Mouse (Mus musculus): ENCODE measurements at regions not wholly inside any gene's neighbourhood (a gene's known extent, or its start where the extent isn't known, plus 50 kb on each side); places are given as distances from the start of the nearest gene placed in this dataset.

DNA sequence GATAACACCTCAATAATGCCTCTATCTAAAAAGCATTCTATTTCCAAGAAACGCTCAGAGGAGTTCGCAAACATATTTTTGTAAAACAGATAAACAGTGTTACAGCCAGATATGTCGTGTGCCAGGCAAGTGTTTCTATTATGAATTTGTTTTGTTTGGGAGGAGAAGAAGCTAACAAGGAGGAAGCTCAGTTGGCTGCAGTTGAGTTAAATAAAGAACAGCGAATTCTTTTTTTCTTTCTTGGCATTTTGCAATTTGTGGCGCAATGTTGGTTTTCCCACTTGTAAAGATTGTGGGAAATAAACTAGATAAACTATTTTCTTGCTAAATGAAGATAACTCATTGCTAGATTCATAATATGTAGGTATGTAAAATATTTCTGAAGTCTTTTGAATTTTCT, 427.4 kb downstream of the Prdm2 start:
- no peak for DNase-seq (ENCODE audit: extremely low read depth, low read depth)

DNA sequence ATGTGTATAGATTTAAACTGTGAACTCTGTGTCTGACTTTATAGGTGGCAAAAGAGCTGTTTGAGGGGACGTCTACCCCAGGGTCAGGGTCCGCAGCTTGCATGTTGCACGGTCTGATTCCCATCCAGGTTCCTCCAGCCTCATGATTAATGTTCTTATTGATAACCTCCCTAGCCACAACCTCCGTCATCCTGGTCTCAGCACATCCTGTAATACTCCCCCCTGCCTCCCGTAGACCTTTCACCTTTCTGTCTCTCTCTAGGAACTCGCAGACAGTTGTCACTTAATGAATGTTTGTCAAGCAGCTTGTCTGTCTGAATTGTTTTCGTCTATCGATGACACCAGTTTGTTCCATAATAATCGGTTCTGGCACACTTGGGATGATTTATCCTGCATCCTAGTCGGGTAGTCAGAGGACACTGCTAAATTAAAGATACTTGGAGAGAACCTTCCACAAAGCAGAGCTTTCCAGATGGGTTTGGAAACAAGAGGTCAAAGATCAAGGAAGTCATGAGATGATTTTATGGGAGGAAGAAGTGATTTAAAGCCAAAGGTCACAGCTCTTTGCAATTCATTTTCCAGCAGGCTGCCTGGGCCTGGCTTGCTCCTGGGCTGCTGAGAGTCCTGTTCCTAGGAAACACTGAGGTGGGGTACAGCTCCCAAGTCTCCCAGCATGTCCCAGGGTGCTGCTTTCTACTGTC, 435.9 kb downstream of the Prdm2 start:
- DNase-seq (ENCODE audit: extremely low read depth, low read depth), result no peak

DNA sequence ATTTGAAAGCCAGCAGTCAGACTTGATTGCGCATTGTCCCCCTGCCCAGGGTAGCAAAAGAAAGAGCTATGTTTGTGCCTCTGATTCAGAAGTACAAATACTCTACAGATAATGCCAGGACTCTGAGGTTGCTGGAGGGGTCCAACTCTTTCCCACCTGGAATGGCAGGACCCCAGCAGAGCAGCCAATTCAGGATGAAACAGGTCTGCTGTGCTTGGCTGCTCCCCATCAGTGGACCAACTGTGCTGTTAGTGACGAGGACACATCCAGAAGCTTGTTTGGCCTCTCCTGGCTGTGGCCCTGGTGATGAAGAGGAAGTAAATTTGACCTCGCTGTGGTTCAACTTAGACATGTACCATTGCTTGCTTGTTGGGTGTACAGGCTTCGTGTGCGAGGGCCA, 437.8 kb downstream of the Prdm2 start:
- DNase-seq (ENCODE audit: extremely low read depth, low read depth), result no peak

DNA sequence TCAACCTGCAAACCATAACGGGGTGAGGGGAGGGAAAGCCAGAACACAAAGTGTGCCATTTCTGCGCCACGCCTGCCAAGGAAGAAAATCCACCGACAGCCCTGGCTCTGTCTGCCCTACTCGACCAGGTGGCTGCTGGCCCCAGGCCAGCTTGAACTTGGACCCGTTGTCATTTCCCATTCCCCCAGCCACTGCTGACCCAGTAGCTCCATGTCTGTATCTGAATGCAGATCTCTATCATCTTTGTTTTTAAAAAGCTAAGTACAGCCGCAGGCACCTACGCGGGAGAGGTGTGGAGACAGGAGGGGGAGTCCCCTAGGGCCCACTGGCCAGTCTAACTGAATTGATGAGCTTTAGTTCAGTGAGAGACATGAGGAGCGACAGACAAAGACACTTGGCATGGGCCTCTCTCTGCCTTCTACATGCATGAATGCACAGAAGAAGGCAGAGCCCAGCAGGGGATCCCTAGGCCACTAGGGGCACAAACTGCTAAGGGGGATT, 439.1 kb downstream of the Prdm2 start:
- no peak for DNase-seq (ENCODE audit: extremely low read depth, low read depth)

DNA sequence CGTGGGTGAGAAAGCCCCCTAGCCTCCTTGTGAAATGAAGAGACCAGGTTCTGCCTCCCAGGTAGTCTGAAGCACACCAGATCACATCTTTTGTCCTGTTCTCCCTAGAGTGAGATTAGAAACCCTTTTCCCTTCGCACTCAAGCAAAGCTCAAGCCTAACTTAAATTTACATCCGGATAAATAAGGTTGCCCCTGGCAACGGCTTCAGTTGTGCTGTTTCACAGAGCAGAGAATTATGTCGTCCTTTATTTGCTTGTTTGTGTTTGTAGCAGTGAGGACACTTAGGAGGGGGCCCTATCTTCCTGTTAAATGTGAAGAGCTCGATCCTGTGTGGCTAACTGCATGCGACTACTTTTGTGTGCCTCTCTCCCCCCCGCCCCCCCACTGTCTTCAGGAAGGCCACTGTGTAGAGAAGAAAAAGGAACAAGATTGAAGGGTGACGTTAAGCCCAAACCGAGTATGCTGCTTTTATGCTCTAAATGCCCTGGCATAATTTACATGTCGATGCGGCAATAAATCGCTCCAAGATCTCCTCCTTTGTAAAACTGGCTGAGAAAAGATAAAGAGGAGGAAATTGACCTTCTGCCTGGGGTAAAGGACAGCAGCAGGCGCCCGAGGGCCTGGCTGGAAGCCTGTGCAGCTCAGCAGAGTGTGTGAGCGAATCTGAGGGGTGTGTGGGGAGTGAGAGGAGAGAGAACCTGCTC, 439.9 kb downstream of the Prdm2 start:
- DNase-seq (ENCODE audit: extremely low read depth, low read depth), result no peak

DNA sequence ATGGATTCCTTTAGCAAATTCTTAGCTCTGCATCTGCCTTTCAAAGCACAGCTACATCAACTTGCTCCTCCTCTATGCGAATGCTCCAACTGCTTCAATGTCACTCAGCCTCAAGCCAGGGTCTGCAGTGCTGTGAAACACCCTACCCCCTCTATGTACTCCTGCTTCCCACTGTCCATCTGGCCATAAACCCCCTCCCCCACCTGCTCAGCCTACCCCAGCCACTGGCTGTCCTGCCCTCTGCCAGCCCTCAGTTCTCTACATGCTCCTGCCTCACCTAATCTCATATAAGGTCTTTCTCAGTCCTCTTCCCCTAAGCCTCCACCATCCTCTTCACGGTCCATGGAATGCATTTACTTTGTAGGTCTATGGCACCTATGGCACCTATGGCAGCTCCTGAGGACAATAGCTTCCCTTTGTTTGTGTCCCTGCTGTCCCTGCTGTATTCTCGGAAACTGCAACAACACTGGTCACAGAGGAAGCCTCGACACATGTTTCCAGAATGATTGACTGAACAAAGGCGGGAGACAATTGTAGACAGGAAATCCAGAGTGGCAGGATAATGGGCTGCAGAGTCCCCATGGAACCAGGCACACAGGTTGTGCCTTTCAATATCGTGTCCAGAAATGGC, 441.2 kb downstream of the Prdm2 start:
- DNase-seq (ENCODE audit: extremely low read depth, low read depth), result no peak

DNA sequence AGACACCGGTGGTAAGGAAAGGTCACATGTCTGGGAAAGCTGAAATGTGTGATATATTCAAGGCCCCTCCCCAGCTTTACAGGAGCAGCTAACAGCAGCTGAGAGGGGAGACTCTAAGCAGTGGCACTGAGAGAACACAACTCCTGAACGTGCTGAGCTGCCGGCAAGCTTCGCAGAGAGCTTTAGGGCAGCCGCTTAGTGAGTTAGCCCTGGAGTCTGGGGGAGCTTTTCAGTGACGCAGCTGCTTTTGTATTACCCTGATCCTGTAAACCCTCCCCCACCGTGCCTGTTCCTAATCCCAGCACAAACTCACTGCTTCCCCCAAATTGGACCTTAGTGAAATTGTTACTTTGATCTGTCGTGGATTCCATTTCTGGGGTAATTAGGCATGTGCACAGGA, 442.6 kb downstream of the Prdm2 start:
- no peak for DNase-seq (ENCODE audit: extremely low read depth, low read depth)

DNA sequence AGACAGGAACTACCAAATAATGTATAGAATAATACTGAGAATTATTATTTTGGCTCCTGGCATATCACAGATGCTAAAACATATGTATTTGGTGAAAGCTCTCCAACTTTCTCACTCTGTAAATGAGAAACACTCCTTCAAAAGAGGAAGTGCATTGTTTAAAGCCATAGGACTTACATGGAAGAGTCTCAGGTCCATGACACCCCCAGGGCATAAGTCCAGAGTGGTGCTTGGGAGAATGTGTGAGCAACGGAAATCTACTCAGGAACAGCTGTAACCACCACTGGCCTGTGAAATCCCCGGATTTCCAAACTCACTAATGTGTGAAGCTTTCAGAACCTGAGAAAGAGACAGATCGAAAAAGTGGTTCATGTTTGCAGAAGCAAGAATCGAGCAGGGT, 445.1 kb downstream of the Prdm2 start:
- no peak for DNase-seq (ENCODE audit: extremely low read depth, low read depth)

DNA sequence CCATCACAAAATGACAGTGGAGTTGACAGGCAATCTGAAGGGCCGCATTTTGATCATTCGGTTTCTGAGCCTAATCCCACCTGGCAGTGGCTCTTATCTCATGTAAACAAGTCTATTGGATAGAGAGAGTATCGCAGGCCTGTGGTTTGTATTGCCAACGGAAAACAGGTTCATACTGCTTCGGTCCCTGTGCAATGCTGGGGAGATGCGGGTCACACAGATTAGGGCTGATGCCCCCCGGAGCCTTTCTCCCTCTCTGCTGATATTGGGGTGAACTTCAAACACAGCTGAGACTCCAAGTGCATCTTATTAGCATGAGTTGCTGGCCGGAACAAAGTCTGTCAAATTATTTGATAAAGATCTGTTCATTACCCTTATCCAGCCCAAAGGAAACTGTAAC, 451.2 kb downstream of the Prdm2 start:
- no peak for DNase-seq (ENCODE audit: extremely low read depth, low read depth)

DNA sequence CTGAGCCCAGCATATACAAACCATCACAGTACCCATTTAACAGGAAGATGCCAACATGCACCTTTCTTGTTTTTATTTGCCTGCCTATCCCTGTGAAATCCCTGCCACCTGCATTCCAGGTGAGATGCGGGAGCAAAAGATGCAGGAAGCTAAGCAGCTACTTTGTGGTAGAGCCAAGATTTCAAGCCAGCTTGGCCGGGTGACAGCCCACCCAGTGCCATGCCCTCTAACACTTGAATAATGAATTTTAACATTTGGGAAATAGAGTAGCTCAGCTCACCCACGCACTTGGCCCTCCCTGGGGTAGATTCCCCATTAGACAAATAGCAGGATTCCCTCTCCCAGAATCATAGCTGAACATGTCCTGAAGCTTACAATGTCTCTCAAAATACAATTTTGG, 454.7 kb downstream of the Prdm2 start:
- no peak for DNase-seq (ENCODE audit: extremely low read depth, low read depth)

DNA sequence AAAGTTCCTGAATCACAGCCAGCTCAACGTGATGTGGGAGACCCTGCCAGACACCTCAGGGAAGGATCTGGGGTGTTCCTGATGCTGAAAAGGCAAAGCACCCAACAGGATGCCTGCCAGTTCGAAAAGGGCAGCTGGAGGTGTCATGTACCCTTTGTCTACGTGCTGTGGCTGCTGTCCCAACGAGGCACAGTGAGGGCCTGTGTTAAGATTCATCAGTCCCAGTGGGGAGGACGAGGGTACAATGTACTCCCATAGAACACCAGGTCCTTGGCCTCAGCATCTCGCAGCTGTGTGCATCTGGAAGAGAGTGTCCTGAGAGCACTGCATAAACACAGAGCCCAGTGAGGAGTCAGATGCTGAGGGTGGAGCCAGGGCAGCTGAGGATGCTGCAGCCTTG, 456.5 kb downstream of the Prdm2 start:
- no peak for DNase-seq (ENCODE audit: extremely low read depth, low read depth)

DNA sequence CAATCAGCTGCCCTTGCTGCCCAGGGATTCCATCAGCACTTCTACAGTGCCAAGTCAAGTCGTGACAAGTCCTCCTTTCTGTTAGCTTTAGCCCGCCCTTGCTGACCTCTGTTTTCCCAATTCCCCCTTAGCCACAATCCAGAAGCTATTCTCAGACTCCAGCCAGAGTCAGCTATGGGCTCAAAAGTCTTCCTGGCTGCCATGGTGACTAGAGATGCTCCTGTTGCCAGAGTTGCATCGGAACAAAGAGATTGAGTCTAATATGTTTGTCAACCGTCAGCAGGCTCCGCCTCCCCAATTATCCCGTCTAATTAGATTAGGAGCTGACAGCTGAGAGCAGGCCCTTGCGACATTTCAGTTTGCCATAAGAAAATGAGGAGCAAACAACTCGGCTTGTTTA, 462.9 kb downstream of the Prdm2 start:
- no peak for DNase-seq (ENCODE audit: extremely low read depth, low read depth)

DNA sequence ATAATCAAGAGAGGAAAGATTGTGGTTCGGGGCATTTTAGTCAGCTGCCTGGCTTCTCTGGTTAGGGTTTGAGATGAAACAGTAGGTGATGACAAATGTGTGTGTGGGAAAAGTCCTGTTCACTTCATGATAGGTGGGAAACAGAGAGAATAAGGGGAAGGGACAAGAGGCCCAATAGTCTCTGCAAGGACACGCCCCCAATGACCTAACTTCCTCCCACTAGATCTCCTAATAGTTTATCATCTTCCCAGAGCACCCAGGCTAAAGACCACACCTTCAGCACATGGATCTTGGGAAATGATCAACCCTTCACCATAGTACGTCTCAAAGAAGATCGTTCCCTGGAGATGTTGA, 484.3 kb upstream of the Kazn start:
- DNase-seq (ENCODE audit: extremely low read depth, low read depth), result no peak

DNA sequence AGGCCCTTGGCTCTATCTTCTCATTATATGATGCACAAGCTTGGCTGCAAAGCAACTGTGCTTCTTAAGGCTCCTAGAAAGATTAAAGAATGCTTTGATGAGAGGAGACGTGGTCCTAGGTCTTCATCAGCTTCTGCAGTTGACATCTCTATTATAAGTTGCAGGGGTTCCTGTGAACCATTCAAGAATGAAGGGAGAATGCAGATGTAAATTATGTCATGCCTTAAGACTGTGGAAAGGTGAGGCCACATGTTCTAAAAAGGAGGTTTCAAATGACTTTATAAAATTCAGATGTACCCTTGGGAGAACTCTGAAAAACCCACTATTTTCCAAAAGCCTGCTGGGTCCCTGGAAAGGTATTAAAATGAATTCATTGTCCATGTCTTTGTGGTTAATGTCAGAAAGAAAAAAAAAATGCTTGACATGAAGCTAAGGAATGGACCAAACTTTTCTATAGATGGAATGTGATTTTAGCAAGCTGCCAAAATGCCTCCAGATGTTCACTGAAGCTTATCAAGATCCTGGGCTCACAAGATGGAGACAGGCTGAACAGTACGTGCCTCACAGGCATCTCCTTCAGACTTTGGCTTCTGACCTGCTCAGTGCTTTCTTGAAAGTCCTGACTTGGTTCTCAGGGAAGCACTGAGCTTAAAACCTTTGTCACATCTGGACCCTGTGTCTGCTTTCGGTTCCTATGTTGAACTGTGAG, 483.8 kb upstream of the Kazn start:
- no peak for DNase-seq (ENCODE audit: extremely low read depth, low read depth)

DNA sequence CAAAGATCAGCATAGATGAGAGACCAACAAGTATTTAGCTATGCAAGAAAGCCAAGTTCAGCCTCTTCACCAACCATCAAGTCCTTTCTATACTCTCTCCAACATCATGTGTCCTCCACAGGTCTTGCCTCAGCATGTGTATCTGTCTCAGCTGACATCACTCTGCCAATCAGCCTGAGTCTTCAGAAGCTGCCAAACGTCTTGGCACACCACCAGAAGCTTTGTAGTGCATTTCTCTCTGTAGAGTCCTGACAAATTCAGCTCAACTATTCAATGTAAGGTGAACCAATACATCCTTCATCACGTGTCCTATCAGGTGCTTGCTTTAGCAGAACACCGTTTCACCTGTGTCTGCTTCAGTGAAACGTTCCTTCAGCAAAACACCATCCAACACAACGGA, 462.4 kb upstream of the Kazn start:
- no peak for DNase-seq (ENCODE audit: extremely low read depth, low read depth)

DNA sequence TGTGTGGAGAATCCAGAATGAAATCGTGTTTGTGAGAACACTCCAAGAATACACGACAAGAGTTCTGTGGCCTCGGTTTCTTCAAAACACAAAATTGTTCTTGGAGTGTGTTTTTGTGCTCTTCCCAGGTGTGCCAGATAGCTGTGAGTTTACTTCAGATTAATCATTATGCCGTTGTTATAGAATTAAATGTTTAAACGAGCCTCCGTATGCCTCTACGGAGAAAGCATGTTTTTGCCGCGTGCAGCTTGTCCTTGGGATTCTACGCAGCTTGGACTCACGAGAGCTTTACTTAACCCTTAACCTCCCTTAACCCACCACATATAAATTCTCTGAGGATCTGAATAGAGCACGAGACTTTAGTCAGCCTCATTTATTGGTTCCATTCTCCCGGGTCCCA, 455.7 kb upstream of the Kazn start:
- no peak for DNase-seq (ENCODE audit: extremely low read depth, low read depth)

DNA sequence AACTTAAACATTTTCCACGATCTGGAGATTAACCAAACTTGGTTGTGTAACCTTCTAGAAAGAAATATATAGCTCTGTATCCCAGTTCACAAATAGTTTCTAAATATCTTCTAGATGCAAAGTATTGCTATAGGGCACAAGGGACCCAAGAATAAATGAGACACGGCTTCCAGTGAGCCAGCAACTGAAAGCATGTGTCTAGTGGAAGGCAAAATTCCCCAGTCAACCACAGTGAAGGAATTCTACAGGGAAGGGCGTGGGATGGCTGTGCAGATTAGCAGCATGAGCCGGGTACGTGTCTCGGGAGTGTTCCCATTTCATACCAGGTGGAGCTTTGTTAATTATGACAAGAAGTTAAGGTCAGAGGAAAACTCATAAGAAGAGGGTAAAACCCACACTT, 449.0 kb upstream of the Kazn start:
- no peak for DNase-seq (ENCODE audit: extremely low read depth, low read depth)

DNA sequence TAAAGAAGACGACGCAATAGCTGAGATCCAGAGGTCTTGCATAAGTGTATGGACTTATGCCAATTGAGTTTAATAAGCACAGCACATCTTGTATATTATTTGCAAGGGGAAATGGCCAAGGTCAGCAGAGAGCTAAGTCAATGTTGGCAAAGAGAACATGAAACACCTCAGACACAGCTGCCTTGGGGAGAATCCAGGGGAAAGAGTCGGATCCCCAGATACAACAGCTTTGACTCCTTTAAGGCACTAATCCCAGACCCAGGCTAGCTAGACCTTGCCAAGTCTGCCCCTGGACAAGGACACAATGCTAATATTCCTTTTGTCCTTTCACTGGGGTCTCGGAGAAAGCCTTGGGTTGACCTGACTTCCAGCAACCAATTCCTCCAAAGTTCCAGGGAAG, 438.2 kb upstream of the Kazn start:
- DNase-seq (ENCODE audit: extremely low read depth, low read depth), result no peak

DNA sequence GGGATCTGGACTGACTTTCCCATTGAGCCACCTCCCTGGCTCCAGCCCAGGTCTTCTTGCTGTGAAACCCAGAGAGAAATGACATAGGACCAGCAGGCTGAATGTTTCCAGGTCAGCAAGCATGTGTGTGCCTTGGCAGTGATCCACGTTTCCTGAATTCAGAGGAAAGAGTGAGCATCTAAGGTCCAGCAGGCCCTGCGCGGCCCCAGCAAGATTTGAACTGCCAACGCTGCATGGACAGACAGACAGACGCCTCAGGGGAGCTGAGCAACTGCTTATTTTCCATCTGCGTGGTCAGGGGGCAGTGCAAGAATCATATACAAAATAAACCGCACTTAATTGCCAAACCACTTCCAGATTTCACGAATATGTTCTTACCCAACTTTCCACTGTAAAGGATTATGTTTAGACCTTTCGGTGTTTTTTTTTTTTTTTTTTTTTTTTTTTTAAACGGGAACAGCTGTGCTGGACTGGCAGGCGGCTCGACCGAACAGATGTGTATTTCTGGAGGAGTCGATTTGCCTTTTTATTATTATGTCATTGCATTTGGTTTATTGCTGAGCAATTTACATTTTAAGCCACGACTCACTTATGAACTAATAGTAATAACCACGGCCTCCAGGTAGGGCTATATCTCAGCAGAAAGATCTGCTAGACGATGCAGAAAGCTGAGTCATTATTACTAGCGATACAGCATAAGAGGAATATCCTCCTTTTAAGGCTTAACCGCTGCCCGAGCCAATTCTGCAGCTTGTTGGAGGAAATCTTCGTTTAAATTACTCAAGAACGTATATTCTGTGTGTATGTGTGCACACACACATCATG, 435.7 kb upstream of the Kazn start:
- DNase-seq (ENCODE audit: extremely low read depth, low read depth), result no peak

DNA sequence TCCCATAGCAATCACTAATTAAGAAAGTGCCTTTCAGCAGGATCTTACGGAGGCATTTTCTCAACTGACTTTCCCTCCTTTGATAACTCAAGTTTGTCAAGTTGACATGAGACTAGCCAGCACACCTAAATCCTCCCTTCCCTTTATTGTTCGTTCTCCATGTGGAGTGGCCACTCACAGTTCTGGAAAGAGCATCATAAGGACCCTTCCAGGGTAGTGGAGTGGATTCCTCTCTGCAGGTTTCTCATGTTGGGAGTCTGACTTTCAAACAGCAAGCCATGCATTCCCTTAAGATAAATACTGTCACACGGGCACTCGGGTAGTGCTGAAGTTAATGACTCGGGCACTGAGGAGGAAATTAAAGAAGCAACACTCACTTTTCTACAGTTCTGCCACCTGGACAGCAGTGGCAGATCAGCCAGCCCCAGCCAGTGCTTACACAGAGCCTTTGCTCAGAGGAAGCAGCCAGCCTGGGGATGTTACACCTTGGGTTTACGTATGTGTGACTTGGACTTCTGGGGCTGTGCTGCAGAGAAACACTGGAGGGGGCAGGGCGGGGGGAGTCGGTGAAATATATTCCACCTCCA, 432.8 kb upstream of the Kazn start:
- no peak for DNase-seq (ENCODE audit: extremely low read depth, low read depth)

DNA sequence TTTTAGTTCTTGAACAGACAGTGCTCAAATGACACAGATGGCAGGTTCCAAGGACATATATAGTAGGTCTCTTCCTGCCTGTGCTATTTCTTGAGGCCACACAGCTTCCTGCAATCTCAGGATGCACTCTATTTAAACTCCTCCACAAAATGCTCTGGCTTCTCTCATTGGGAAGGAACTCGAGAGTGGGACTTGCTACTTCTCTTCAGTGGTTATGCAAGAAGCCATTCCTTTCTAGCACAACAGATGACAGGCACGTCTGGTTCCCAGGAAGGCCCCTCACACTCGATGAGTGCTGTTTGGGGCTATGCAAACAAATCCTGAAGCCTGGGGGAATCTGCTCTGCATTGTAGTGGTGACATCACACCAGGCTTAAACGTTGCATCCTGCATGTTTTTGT, 425.6 kb upstream of the Kazn start:
- DNase-seq (ENCODE audit: extremely low read depth, low read depth), result no peak

Measured in MEL-GATA-1-ER (cell line).